Mouse (Mus musculus) CD4-positive helper T cell, adult 2 months (primary cell): ENCODE data around the gene Sco2.

ENCODE experiments used
- DNase-seq: peaks from one replicate; pipeline ENCODE4 v3.0.0-alpha.2; 2012; ENCODE audit warnings: low read depth, missing footprints, low spot score

Gene Sco2

GRCm38 (mm10) chr15:89373027-89373761 is 452 bp downstream of the Sco2 start:
- peak; percentile 91 for DNase-seq

- no peak for DNase-seq
These were observed 1.1 kb downstream of the Sco2 start for GRCm38 (mm10) chr15:89372536-89372935.

- DNase-seq, result no peak
These were observed 1.6 kb downstream of the Sco2 start for GRCm38 (mm10) chr15:89372068-89372467.

- no peak for DNase-seq
These were observed 8.5 kb downstream of the Sco2 start for GRCm38 (mm10) chr15:89365141-89365551.

GRCm38 (mm10) chr15:89363051-89363450 is 10.6 kb downstream of the Sco2 start:
- no peak for DNase-seq

- no peak for DNase-seq
These were observed 14.9 kb downstream of the Sco2 start for GRCm38 (mm10) chr15:89358784-89359183.

- peak; percentile 76 for DNase-seq
These were observed 17.3 kb downstream of the Sco2 start for GRCm38 (mm10) chr15:89356372-89356771.

GRCm38 (mm10) chr15:89355241-89356187 is 18.1 kb downstream of the Sco2 start, which contains the start of the genes Lmf2 and Ncaph2:
Gene Lmf2 (minus strand): TSS chr15:89355659.
Gene Ncaph2 (plus strand): TSS chr15:89355719.
- DNase-seq, result peak; percentile 97

- DNase-seq, result no peak
These were observed 19.2 kb downstream of the Sco2 start for GRCm38 (mm10) chr15:89354455-89354854.

GRCm38 (mm10) chr15:89353837-89354236 is 19.8 kb downstream of the Sco2 start:
- no peak for DNase-seq

- DNase-seq, result no peak
These were observed 20.9 kb downstream of the Sco2 start for GRCm38 (mm10) chr15:89352795-89353194.

- DNase-seq, result no peak
These were observed 21.6 kb downstream of the Sco2 start for GRCm38 (mm10) chr15:89352054-89352453.

GRCm38 (mm10) chr15:89351302-89351701 is 22.3 kb downstream of the Sco2 start:
- no peak for DNase-seq

- no peak for DNase-seq
These were observed 23.2 kb downstream of the Sco2 start for GRCm38 (mm10) chr15:89350447-89350846.

- peak; percentile 19 for DNase-seq
These were observed 30.3 kb downstream of the Sco2 start for GRCm38 (mm10) chr15:89343325-89343724.

- DNase-seq, result no peak
These were observed 32.0 kb downstream of the Sco2 start for GRCm38 (mm10) chr15:89341678-89342077.

- no peak for DNase-seq
These were observed 33.5 kb downstream of the Sco2 start for GRCm38 (mm10) chr15:89340136-89340535.

GRCm38 (mm10) chr15:89339696-89340095 is 34.0 kb downstream of the Sco2 start:
- no peak for DNase-seq

- no peak for DNase-seq
These were observed 37.2 kb downstream of the Sco2 start for GRCm38 (mm10) chr15:89336422-89336821.

GRCm38 (mm10) chr15:89334774-89335537 is 38.7 kb downstream of the Sco2 start:
- DNase-seq, result no peak

GRCm38 (mm10) chr15:89334271-89334670 is 39.4 kb downstream of the Sco2 start, which contains the start of gene Miox:
Gene Miox (plus strand): TSS chr15:89334398.
- DNase-seq, result no peak

- no peak for DNase-seq
These were observed 47.2 kb downstream of the Sco2 start for GRCm38 (mm10) chr15:89326441-89326840.
